Mouse (Mus musculus) heart, adult 2 months (tissue): Measurements from ENCODE around the gene Odf3b. TPM values are rescaled to one million over a fixed set of nuclear protein-coding genes. Genes with fewer than 3 reads are reported as not detected.

ENCODE experiments used
- DNase-seq, 2 experiments: peaks; one replicate each; pipeline ENCODE4 v3.0.0; 2021
- H3K27ac ChIP-seq: fragments of 200-600 bp; 2 replicates; pipeline ENCODE4 v1.8.1; 2022
- H3K27me3 ChIP-seq: fragments of 200-500 bp; 2 replicates; pipeline ENCODE4 v1.6.1; 2012; ENCODE audit warnings: mild to moderate bottlenecking, low read length, inconsistent platforms, mixed read lengths; ENCODE audit not compliant: control insufficient read depth, insufficient read depth
- H3K36me3 ChIP-seq: fragments of 200-500 bp; 2 replicates; pipeline ENCODE4 v1.6.1; 2012; ENCODE audit warnings: low read length, inconsistent platforms; ENCODE audit not compliant: control insufficient read depth, insufficient read depth
- H3K4me1 ChIP-seq: fragments of 200-500 bp; 2 replicates; pipeline ENCODE4 v1.6.1; 2011; ENCODE audit warnings: low read length; ENCODE audit not compliant: control insufficient read depth, insufficient read depth
- H3K4me3 ChIP-seq: fragments of 200-600 bp; 2 replicates; pipeline ENCODE4 v1.8.1; 2022
- H3K79me2 ChIP-seq: fragments of 200-500 bp; replicated peaks from 2 replicates; pipeline ENCODE4 v1.6.1; 2012; ENCODE audit warnings: mild to moderate bottlenecking, inconsistent platforms, low read length, moderate library complexity, mixed read lengths; ENCODE audit not compliant: control insufficient read depth, insufficient read depth
- H3K9ac ChIP-seq: fragments of 200-500 bp; 2 replicates; pipeline ENCODE4 v1.6.1; 2012; ENCODE audit warnings: low read depth, mild to moderate bottlenecking, control low read depth, inconsistent platforms, low read length, mixed read lengths
- CTCF ChIP-seq: fragments of 200-600 bp; IDR thresholded peaks from 2 replicates; pipeline ENCODE4 v1.8.1; 2022; ENCODE audit warnings: antibody characterized with exemption, mild to moderate bottlenecking, moderate library complexity
- EP300 ChIP-seq: fragments of 200-500 bp; IDR thresholded peaks from 2 replicates; pipeline ENCODE4 v1.6.1; 2011; ENCODE audit warnings: low read depth, low read length, control low read depth; ENCODE audit not compliant: insufficient read depth
- POLR2A ChIP-seq: fragments of 200-500 bp; IDR thresholded peaks from 2 replicates; pipeline ENCODE4 v1.6.1; 2011; ENCODE audit warnings: mild to moderate bottlenecking, low read depth, low read length, control low read depth; ENCODE audit not compliant: insufficient read depth
- WGBS: fragments of 180-500 bp; shearing (Covaris S2); methylation state at CpG from one replicate; pipeline ENCODE4 v1.1.7; 2018; 5-methylcytosine and 5-hydroxymethylcytosine counted together
- intact Hi-C: fragments of 180-260 bp; cut with DNase I; formaldehyde crosslinking; loops from one replicate; pipeline ENCODE4 v1.15.1; 2025
- polyA plus RNA-seq: library from polyadenylated mRNA; depleted of rRNA; stranded (reverse); fragments of >200 nt; gene quantifications from 2 replicates; pipeline ENCODE4 v1.2.3, GENCODE M21; 2012; rRNA removed
- total RNA-seq, 2 experiments: library from RNA; stranded (reverse); gene quantifications; 2 replicates each; pipeline ENCODE4 v1.2.3; 2021

Gene Odf3b
- total and polyA plus RNA-seq, 3 experiments, result 0.91 to 9.1 (median 0.94) TPM

DNA sequence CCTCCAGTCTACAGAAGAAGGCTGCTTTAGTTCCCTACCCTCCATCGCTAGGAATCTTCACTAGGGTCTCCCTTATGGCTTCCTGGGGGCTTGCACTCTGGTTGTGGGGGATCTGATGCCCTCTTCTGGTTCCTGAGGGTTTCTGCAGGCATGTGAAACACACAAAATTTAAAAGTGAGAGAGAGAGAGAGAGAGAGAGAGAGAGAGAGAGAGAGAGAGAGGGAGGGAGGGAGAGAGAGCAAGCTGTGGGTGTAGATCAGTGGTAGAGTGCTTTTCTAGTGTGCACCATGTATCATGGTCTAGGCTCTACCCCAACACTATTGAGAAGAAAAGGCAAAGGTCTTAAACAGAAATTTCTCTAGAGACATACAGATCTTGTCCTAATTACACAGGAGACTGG, 37.4 kb downstream of the Odf3b start:
- Histone ChIP-seq H3K36me3 (no peaks in the 10 kb centered on the region), H3K9ac (no peak overlapping the region), H3K79me2 (no peaks in the 10 kb centered on the region), H3K4me3 (no peak overlapping the region), H3K27me3 (no peaks in the 10 kb centered on the region), H3K4me1 (no peaks in the 10 kb centered on the region), H3K27ac (no peak overlapping the region)
- WGBS, result 57% methylated on average over 1 of the region's 1 CpGs
- DNase-seq, result no peak
- no peak for TF ChIP-seq EP300
- intact Hi-C loops, result loop anchor here (5.0 kb wide), 1 partner anchor 191 kb away; no protein-coding TSS in a partner anchor

DNA sequence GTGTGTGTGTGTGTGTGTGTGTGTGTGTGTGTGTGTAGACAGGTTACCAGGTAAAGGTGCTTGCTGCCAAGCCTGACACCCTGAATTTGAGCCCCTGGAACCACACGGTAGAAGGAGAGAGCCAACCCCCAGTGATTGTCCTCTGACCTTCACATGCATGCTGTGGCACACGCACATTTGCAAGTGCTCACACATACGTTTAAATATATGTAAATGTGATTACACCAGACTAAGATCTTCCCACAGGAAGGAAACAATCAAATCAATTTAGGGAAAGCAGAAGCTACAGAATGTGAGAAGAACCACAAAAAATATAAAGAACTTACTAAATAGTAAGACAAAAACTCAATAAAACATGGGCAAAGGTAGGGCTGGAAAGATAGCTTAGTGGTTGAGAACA, 38.9 kb downstream of the Odf3b start:
- Histone ChIP-seq H3K9ac (no peak overlapping the region), H3K27ac (no peak overlapping the region), H3K4me3 (no peak overlapping the region), H3K27me3 (no peaks in the 10 kb centered on the region), H3K79me2 (no peaks in the 10 kb centered on the region), H3K36me3 (no peaks in the 10 kb centered on the region), H3K4me1 (no peaks in the 10 kb centered on the region)
- intact Hi-C loops, result loop anchor here (5.0 kb wide), 1 partner anchor 192 kb away; no protein-coding TSS in a partner anchor
- WGBS, result 71% methylated on average over 3 of the region's 3 CpGs
- DNase-seq, result no peak
- TF ChIP-seq EP300, result no peak

DNA sequence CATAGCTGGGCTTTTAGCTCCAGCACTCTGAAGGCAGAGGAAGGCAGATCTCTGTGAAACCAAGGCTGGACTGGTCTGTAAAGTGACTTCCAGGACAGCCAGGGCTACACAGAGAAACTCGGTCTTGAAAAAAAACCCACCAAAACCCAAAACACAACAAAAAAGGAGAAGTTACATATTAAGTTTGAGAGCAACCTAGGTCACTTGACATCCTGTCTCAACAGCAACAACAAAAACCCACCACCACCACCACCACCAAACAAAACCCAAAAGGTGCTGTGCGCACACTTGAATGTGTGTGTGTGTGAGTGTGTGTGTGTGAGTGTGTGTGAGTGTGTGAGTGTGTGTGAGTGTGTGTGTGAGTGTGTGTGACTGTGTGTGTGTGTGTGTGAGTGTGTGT, 39.4 kb downstream of the Odf3b start:
- H3K79me2 ChIP-seq, result no peaks in the 10 kb centered on the region
- intact Hi-C loops, result loop anchor here (5.0 kb wide), 1 partner anchor 193 kb away; no protein-coding TSS in a partner anchor
- no peak overlapping the region for H3K27ac ChIP-seq
- H3K27me3 ChIP-seq, result no peaks in the 10 kb centered on the region
- H3K9ac ChIP-seq, result no peak overlapping the region
- no peaks in the 10 kb centered on the region for H3K36me3 ChIP-seq
- WGBS, result 87% methylated on average over 2 of the region's 2 CpGs
- TF ChIP-seq POLR2A (no peak), CTCF (no peak), EP300 (no peak)
- no peaks in the 10 kb centered on the region for H3K4me1 ChIP-seq
- DNase-seq, result no peak
- H3K4me3 ChIP-seq, result no peak overlapping the region

DNA sequence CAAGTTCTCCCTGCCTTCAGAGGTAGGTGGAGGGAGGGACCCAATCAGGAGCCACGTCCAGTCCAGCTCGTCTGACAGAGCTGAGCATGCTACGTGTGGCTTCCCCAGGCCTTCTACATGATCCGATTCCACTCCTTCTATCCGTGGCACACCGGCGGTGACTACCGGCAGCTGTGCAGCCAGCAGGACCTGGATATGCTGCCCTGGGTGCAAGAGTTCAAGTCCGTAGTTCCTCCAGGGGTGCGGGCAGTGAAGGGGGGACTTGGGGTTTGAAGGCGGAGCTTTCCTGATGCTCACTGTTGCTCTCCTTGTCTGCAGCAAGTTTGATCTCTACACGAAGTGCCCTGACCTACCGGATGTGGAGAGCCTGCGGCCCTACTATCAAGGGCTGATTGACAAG, 42.7 kb downstream of the Odf3b start:
- no peaks in the 10 kb centered on the region for H3K4me1 ChIP-seq
- no peaks in the 10 kb centered on the region for H3K27me3 ChIP-seq
- no peak overlapping the region for H3K4me3 ChIP-seq
- no peaks in the 10 kb centered on the region for H3K36me3 ChIP-seq
- TF ChIP-seq CTCF (no peak), EP300 (no peak), POLR2A (no peak)
- DNase-seq, result no peak
- no peak overlapping the region for H3K9ac ChIP-seq
- 84% methylated on average over 14 of the region's 14 CpGs for WGBS
- H3K27ac ChIP-seq, result no peak overlapping the region
- H3K79me2 ChIP-seq, result no peaks in the 10 kb centered on the region
- intact Hi-C loops, result no loop called here

DNA sequence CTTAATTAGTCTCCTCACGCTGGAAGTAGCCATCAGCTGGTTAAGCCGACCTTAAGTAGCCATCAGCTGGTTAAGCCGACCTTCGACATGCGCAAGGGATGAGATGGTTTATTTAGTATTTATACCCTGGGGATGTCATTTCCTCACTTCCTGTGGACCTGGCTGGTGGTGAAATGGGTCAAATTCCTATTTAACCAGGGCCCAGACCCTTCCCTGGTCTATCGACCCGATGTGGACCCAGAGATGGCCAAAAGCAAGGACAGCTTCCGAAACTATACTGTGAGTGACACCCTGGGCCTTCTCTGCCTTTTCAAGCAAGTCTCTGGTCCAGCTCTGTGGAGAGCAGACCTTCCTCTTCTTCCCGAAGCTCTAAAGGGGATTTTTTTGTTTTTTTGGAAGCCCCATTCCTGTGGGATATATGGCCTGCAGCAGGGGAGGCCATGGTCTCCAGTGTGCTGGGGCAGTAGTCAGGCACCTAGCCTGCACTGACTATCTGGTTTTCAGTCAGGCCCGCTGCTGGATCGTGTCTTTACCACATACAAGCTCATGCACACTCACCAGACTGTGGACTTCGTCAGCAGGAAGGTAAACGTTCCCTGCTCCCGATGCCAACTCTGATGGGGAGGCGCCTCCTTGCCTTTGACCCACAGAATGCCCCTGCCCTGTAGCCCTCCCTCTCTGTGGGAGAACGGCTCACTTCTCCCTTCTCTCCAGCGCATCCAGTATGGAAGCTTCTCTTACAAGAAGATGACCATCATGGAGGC, 44.1 kb downstream of the Odf3b start:
- no peak overlapping the region for H3K4me3 ChIP-seq
- H3K27me3 ChIP-seq, result no peaks in the 10 kb centered on the region
- WGBS, result 76% methylated on average over 17 of the region's 17 CpGs
- no peak overlapping the region for H3K9ac ChIP-seq
- DNase-seq, result no peak
- no peaks in the 10 kb centered on the region for H3K36me3 ChIP-seq
- no peak overlapping the region for H3K27ac ChIP-seq
- intact Hi-C loops, result no loop called here
- no peak for TF ChIP-seq CTCF
- TF ChIP-seq EP300, result no peak
- no peak for TF ChIP-seq POLR2A
- no peaks in the 10 kb centered on the region for H3K4me1 ChIP-seq
- H3K79me2 ChIP-seq, result no peaks in the 10 kb centered on the region

DNA sequence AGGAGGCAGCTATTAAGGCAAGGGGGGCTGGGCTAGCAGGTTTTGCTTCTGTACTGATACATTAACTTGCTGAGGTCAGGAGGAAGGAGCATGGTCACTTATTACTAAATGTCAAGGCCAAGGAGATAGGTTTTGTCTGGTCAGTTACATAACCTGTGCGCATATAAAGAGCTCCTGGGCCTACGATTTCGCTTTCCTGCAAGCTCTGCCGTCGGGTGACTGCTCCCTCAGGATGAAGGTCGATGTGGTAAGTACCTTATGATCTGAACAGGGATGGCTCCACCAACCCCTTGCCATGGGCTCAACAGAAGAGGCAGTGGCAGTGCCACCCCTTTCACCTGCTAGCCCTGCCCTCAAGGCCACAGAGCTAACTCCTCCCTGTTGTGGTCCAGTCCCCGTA, 44.8 kb downstream of the Odf3b start, which contains the start of gene Miox:
Gene Miox, plus strand, starts transcription at position 128 of the 400 bp plus-strand sequence.
- no peak for DNase-seq
- Histone ChIP-seq H3K9ac (no peak within 1 kb of the TSS), H3K4me3 (no peak within 1 kb of the TSS), H3K4me1 (no peaks in the 10 kb centered on the region), H3K27ac (no peak within 1 kb of the TSS), H3K27me3 (no peaks in the 10 kb centered on the region), H3K36me3 (no peaks in the 10 kb centered on the region), H3K79me2 (no peaks in the 10 kb centered on the region)
- WGBS, result 80% methylated on average over 7 of the region's 7 CpGs
- no peak for TF ChIP-seq POLR2A
- no peak for TF ChIP-seq CTCF
- no peak for TF ChIP-seq EP300
- intact Hi-C loops, result no loop called here

Other genes with a start within 250 kb of the Odf3b start
- gene Mapk12, start 238.6 kb downstream of the Odf3b start, total RNA-seq, result 10 to 100 TPM; 20.7 to 21.1 TPM
- 30.5 and 43.2 TPM in 2 replicates for gene Mapk12, start 238.6 kb downstream of the Odf3b start, polyA plus RNA-seq
- 1 to 10 TPM; 1.9 to 2.0 TPM for gene Mapk11, start 229.7 kb downstream of the Odf3b start, total RNA-seq
- 4.7 and 5.2 TPM in 2 replicates for gene Mapk11, start 229.7 kb downstream of the Odf3b start, polyA plus RNA-seq
- 10 to 100 TPM; 75.7 to 93.5 TPM for gene Plxnb2, start 198.5 kb downstream of the Odf3b start, total RNA-seq
- gene Plxnb2, start 198.5 kb downstream of the Odf3b start, polyA plus RNA-seq, result 92.3 and 121 TPM in 2 replicates
- 1 to 10 TPM; 8.4 to 9.1 TPM for gene Dennd6b, start 182.8 kb downstream of the Odf3b start, total RNA-seq
- 24.0 and 27.7 TPM in 2 replicates for gene Dennd6b, start 182.8 kb downstream of the Odf3b start, polyA plus RNA-seq
- 10 to 100 TPM; 66.7 to 79.0 TPM for gene Ppp6r2, start 167.7 kb downstream of the Odf3b start, total RNA-seq
- 73.2 and 107 TPM in 2 replicates for gene Ppp6r2, start 167.7 kb downstream of the Odf3b start, polyA plus RNA-seq
- 10 to 100 TPM; 61.3 to 63.6 TPM for gene Sbf1, start 64.0 kb downstream of the Odf3b start, total RNA-seq
- 116 and 150 TPM in 2 replicates for gene Sbf1, start 64.0 kb downstream of the Odf3b start, polyA plus RNA-seq
- gene Adm2, start 56.6 kb downstream of the Odf3b start, total RNA-seq, result not detected
- not detected in 2 replicates for gene Adm2, start 56.6 kb downstream of the Odf3b start, polyA plus RNA-seq
- gene Miox, start 44.9 kb downstream of the Odf3b start, total RNA-seq, result not detected
- not detected in 2 replicates for gene Miox, start 44.9 kb downstream of the Odf3b start, polyA plus RNA-seq
- 10 to 100 TPM; 25.7 to 26.1 TPM for gene Lmf2, start 23.6 kb downstream of the Odf3b start, total RNA-seq
- gene Lmf2, start 23.6 kb downstream of the Odf3b start, polyA plus RNA-seq, result 32.9 and 33.3 TPM in 2 replicates
- gene Ncaph2, start 23.6 kb downstream of the Odf3b start, total RNA-seq, result 10 to 100 TPM; 49.3 to 55.7 TPM
- 69.9 and 70.0 TPM in 2 replicates for gene Ncaph2, start 23.6 kb downstream of the Odf3b start, polyA plus RNA-seq
- 10 to 100 TPM; 25.1 to 29.4 TPM for gene Sco2, start 5.4 kb downstream of the Odf3b start, total RNA-seq
- gene Sco2, start 5.4 kb downstream of the Odf3b start, polyA plus RNA-seq, result 35.6 and 40.7 TPM in 2 replicates
- under 1 TPM; 0.18 to 0.47 TPM for gene Tymp, start 2.2 kb downstream of the Odf3b start, total RNA-seq
- 1.1 and 1.8 TPM in 2 replicates for gene Tymp, start 2.2 kb downstream of the Odf3b start, polyA plus RNA-seq
- not detected for gene Klhdc7b, start 5.6 kb upstream of the Odf3b start, total RNA-seq
- gene Klhdc7b, start 5.6 kb upstream of the Odf3b start, polyA plus RNA-seq, result not detected in 2 replicates
- gene Syce3, start 31.2 kb upstream of the Odf3b start, total RNA-seq, result not detected
- not detected in 2 replicates for gene Syce3, start 31.2 kb upstream of the Odf3b start, polyA plus RNA-seq
- 100 to 1,000 TPM; 565 to 584 TPM for gene Cpt1b, start 46.6 kb upstream of the Odf3b start, total RNA-seq
- 786 and 953 TPM in 2 replicates for gene Cpt1b, start 46.6 kb upstream of the Odf3b start, polyA plus RNA-seq
- 1 to 10 TPM; 1.2 TPM for gene C730034F03Rik, start 50.3 kb upstream of the Odf3b start, total RNA-seq
- 1.0 and 1.1 TPM in 2 replicates for gene C730034F03Rik, start 50.3 kb upstream of the Odf3b start, polyA plus RNA-seq
- 1 to 10 TPM; 5.5 to 9.5 TPM for gene Gm44502, start 50.4 kb upstream of the Odf3b start, total RNA-seq
- 2.1 and 2.5 TPM in 2 replicates for gene Gm44502, start 50.4 kb upstream of the Odf3b start, polyA plus RNA-seq
- 10 to 100 TPM; 46.8 to 48.2 TPM for gene Chkb, start 50.6 kb upstream of the Odf3b start, total RNA-seq
- gene Chkb, start 50.6 kb upstream of the Odf3b start, polyA plus RNA-seq, result 81.3 and 91.7 TPM in 2 replicates
- under 1 TPM in 1 of 2 experiments, not detected in 1; 0.16 TPM for gene Mapk8ip2, start 74.6 kb upstream of the Odf3b start, total RNA-seq
- 0.18 and 0.29 TPM in 2 replicates for gene Mapk8ip2, start 74.6 kb upstream of the Odf3b start, polyA plus RNA-seq
- gene Arsa, start 98.1 kb upstream of the Odf3b start, total RNA-seq, result 10 to 100 TPM; 11.1 to 13.5 TPM
- gene Arsa, start 98.1 kb upstream of the Odf3b start, polyA plus RNA-seq, result 19.5 and 22.1 TPM in 2 replicates
- 10 to 100 TPM; 44.3 to 52.2 TPM for gene Shank3, start 120.3 kb upstream of the Odf3b start, total RNA-seq
- gene Shank3, start 120.3 kb upstream of the Odf3b start, polyA plus RNA-seq, result 29.6 and 31.0 TPM in 2 replicates
- gene Acr, start 189.0 kb upstream of the Odf3b start, total RNA-seq, result under 1 TPM in 1 of 2 experiments, not detected in 1; 0.57 TPM
- 1.4 and 1.6 TPM in 2 replicates for gene Acr, start 189.0 kb upstream of the Odf3b start, polyA plus RNA-seq
- 1 to 10 TPM; 3.7 to 4.2 TPM for gene Rabl2, start 212.6 kb upstream of the Odf3b start, total RNA-seq
- gene Rabl2, start 212.6 kb upstream of the Odf3b start, polyA plus RNA-seq, result 5.2 and 11.0 TPM in 2 replicates